Mouse (Mus musculus) C3H10T1/2 (cell line): ENCODE results near the gene Adgrl2. TPM values are rescaled to one million over a fixed set of nuclear protein-coding genes. Genes with fewer than 3 reads are reported as not detected.

Experiments
- polyA plus RNA-seq, 2 experiments: library from polyadenylated mRNA; unstranded; fragments of >200 nt; fragmentation: generic; extraction: Trizol; gene quantifications; one replicate each; pipeline ENCODE4 v1.2.1; 2012; ENCODE audit warnings: missing spikeins in 2 of 2

Gene Adgrl2
- polyA plus RNA-seq, result 10 to 100 TPM in 1 of 2 experiments, 1 to 10 TPM in 1; 3.2 to 65.4 TPM

GRCm38 (mm10) chr3:148990531-148991003, at the start of gene Adgrl2:
Gene Adgrl2, minus strand, starts transcription at chr3:148990555.

